Mouse (Mus musculus) right cerebral cortex, adult 18-20 months (tissue): ENCODE results near the gene Nudt19.
"Not testable (repeated sequence)": the region's sequence is repeated elsewhere in the genome, so short reads cannot be mapped to it uniquely, and the experiment has no call there.

ENCODE experiments used
- DNase-seq: peaks from one replicate; pipeline ENCODE4 v3.0.0; 2022; ENCODE audit warnings: mixed read lengths

Gene Nudt19

GRCm38 (mm10) chr7:35556205-35556603 lies at the start of gene Nudt19:
TSS of gene Nudt19 (minus strand) at chr7:35556304.
- DNase-seq: no peak

GRCm38 (mm10) chr7:35602766-35603165 lies 46.7 kb upstream of the Nudt19 start:
- DNase-seq: no peak

- DNase-seq: no peak
Measured at GRCm38 (mm10) chr7:35601106-35601505, 45.0 kb upstream of the Nudt19 start.

GRCm38 (mm10) chr7:35600031-35600430 lies 43.9 kb upstream of the Nudt19 start:
- DNase-seq: no peak

- DNase-seq: peak; percentile 42
Measured at GRCm38 (mm10) chr7:35599492-35599891, 43.4 kb upstream of the Nudt19 start.

- no peak for DNase-seq
Measured at GRCm38 (mm10) chr7:35594311-35594710, 38.2 kb upstream of the Nudt19 start.

- peak; percentile 31 for DNase-seq
Measured at GRCm38 (mm10) chr7:35590731-35591191, 34.7 kb upstream of the Nudt19 start.

- DNase-seq: no peak
Measured at GRCm38 (mm10) chr7:35589485-35589884, 33.4 kb upstream of the Nudt19 start.

- DNase-seq: no peak
Measured at GRCm38 (mm10) chr7:35588680-35589428, 32.8 kb upstream of the Nudt19 start.

DNA sequence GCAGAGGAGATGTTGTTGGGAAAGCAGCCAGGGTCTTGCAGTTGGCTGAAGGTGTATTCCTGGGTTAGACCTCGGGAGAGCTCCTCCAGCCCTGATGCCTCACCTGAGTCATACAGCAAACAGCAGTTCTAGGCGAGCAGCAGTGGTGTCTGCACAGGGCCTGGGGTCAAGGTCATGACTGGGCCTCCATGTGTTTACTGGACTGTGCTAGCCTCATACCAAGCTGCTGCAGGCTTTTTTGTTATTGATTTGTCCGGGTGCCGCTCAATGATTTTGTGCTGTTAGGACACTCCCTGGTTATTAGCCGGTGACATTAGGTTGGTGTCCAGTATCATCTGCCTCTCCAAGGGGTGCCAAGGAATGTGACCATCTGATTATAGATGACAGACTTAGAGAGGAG lies 31.6 kb upstream of the Nudt19 start:
- DNase-seq: no peak

DNA sequence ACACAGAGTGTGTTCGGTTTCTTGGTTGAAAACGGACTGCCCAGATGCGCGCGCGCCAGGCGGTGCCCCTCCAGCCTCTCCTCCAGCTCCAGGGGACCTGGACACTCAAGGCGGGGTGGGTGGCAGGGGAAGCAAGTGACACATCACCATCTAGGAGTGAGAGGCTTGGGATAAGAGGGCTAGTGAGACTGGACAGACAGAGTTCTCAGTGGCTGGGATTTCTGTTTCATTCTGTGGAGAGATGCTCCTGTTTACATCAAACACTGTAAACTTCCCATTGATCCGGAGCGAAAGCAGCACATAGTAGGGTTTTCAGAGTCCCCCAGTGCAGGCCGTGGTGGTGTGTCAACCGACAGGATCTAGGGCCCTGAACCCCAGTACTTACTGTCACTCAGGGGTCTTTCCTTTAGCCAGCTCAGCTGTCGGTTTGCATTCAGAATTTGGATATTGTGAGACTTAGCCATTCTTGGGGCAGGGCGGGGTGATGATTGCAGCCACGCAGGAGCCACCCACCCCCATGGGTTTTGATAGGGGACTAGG lies 30.9 kb upstream of the Nudt19 start:
- DNase-seq: no peak

GRCm38 (mm10) chr7:35586055-35586905 lies 30.2 kb upstream of the Nudt19 start, which contains the start of gene Ankrd27:
TSS of gene Ankrd27 (plus strand) at chr7:35586244.
- peak; percentile 96 for DNase-seq

DNA sequence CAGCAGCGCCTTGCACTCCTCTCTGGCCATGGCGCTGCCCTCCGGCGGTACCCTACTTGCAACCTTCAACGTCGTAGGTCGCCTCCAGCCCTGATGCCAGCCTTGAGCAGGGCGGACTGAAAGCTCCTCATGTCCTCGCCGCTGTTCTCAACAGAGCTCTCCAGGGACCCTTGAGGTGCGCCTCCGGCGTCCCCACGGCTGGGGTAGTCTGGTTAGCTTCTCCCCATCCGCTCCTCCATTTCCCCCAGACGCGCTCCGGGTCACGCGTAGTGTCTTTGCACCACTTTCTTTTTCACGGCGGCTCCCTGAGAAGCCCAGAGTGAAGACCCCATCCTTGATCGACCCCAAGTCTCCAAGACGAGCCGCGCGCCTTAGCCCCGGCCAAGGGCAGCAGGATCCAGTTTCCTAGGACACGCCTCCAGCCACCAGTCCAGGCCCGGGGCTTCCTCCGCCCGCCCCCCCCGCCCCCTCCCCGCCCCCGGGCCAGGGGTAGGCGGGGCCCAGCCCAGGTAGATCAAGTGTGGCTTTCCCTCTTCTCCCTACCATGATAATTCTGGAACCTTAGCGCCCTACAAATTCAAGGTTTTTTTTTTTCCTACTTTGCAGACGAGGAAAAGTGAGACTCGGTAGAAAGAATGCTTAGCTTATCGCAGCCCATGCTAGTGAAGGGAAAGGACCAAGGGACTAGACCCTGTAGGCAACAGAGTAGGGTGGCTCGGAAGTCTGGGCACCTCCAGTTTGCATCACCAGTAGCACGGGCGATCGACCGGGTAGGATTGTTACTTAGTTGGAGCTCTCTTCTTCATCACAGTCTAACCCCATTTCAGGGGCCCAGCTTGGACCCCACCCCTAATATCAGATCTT lies 29.3 kb upstream of the Nudt19 start, which contains the start of gene Rgs9bp:
Gene Rgs9bp, minus strand, starts transcription at position 392 of the 864 bp plus-strand sequence.
- no peak for DNase-seq

- no peak for DNase-seq
Measured at GRCm38 (mm10) chr7:35584786-35585190, 28.7 kb upstream of the Nudt19 start.

- DNase-seq: no peak
Measured at GRCm38 (mm10) chr7:35584068-35584785, 28.1 kb upstream of the Nudt19 start.

DNA sequence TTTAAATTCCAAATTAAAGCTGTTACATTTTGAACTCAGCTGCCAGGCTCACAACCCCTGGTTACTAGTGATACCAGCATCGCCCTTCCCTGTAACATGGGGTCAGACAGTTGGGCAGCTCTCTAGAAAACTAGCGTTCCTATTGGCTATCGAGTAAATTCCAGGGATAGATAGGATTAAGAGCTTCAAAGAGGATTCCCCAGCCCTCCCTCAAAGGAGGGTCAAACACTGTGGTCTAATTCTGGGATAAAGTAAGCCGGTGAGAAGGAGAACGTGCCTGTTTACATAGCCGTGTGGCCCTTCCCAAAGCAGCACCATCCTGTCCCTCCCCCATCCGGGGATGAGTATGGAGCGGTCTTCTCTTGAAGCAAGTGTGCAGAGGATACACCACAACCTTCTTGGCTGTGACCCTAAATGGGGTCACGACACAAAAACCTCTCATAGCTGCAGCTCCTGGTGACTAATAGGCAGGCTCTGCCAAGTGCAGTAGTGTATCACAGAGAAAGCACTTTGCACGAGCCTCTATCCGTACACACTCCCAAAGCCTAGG lies 27.4 kb upstream of the Nudt19 start:
- DNase-seq: no peak

- no peak for DNase-seq
Measured at GRCm38 (mm10) chr7:35582719-35583118, 26.6 kb upstream of the Nudt19 start.

DNA sequence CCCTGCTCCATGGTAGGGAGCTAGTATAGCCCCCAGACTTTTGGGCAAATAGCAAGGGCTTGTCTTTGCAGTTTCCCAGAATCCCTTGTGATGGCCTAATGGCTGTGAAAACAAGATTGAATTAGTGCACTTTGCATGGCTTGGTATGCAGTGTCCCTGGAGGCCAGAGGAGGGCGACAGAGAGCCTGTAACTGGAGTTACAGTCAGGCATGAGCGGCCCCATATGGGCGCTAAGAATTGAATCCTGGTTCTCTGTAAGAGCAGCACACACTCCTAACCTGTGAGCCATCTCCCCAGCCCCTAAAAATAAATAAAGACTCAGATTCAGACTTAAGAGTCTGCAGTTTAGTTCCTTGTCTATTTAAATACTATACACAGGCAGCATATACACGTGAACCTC lies 23.7 kb upstream of the Nudt19 start:
- no peak for DNase-seq

- not testable (repeated sequence) for DNase-seq
Measured at GRCm38 (mm10) chr7:35570883-35571282, 14.8 kb upstream of the Nudt19 start.

DNA sequence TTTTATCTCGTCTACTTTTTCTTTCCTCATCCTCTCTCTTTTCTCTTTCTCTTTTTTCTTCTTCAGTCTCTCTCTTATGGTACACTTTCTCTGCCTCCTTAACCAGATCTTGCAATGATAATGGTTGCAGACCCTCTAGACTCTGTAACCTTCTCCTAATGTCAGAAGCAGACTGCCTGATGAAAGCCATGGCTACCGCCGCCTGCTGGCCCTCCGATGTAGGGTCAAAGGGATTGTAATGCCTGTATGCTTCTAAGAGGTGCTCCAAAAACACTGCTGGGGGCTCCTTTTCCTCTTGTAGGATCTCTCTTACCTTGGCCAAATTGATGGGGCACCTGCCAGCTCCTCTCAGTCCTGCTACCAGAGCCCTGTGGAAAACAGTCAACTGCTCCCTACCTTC lies 13.6 kb upstream of the Nudt19 start:
- not testable (repeated sequence) for DNase-seq

DNA sequence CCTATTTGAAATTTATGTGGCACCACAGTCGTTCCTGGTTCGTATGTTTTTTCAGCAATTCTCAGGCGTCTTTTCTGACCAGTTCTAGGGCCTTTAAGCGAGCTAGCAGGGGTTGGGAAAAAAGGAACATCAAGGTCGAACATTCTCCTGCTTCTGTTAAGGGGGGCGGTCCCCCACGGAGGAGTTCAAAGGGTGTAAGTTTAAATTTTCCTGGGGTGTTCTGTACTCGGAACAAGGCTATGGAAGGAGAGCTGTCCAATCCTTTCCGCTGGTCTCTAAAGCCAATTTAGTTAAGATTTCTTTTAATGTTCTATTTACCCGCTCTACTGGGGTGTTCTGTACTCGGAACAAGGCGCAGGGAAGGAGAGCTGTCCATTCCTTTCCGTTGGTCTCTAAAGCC lies 9.9 kb upstream of the Nudt19 start:
- not testable (repeated sequence) for DNase-seq
